Mouse (Mus musculus): ENCODE results near the gene Klhl22.

Gene Klhl22

GRCm38 (mm10) chr16:17834543-17834942, 75.1 kb downstream of the Klhl22 start:
- DNase-seq: no peak

- no peak for DNase-seq
These were observed 76.1 kb downstream of the Klhl22 start for GRCm38 (mm10) chr16:17835481-17835880.

GRCm38 (mm10) chr16:17838051-17838450, 78.6 kb downstream of the Klhl22 start, which contains the start of gene Car15:
Gene Car15, minus strand, starts transcription at chr16:17838364.
- DNase-seq: no peak

GRCm38 (mm10) chr16:17839976-17840375, 80.6 kb downstream of the Klhl22 start:
- DNase-seq: no peak

- DNase-seq: no peak
These were observed 83.0 kb downstream of the Klhl22 start for GRCm38 (mm10) chr16:17842437-17842836.
